Mouse (Mus musculus) MEL (cell line): ENCODE data around the gene Frk. TPM values are rescaled to one million over a fixed set of nuclear protein-coding genes. Genes with fewer than 3 reads are reported as not detected.
A peak's percentile ranks its signal among the peaks of the same experiment; 100 is the strongest.

Source experiments
- DNase-seq: peaks from one replicate; pipeline ENCODE4 v3.0.0; 2011; ENCODE audit warnings: low read depth, low spot score
- H3K27ac ChIP-seq: 2 replicates; pipeline ENCODE4 v1.5.1; 2012; ENCODE audit warnings: low read depth, mild to moderate bottlenecking, control low read depth, low read length, moderate library complexity; ENCODE audit not compliant: control insufficient read depth
- H3K27me3 ChIP-seq, 2 experiments: fragments of 150-350 bp in 1 of 2; sonication (generic) in 1 of 2; 2 replicates each; pipeline ENCODE4 v1.6.1; 2012; ENCODE audit warnings: low read length in 2 of 2, mild to moderate bottlenecking in 2 of 2, improper control_type of control experiment in 1 of 2, moderate library complexity in 1 of 2; ENCODE audit not compliant: insufficient read depth in 2 of 2, control insufficient read depth in 1 of 2
- H3K36me3 ChIP-seq, 2 experiments: 2 replicates each; pipeline ENCODE4 v1.6.1; 2012 to 2014; ENCODE audit warnings: low read length in 2 of 2, improper control_type of control experiment in 1 of 2, inconsistent platforms in 1 of 2, mild to moderate bottlenecking in 1 of 2; ENCODE audit not compliant: insufficient read depth in 2 of 2, control insufficient read depth in 1 of 2
- H3K4me1 ChIP-seq, 2 experiments: fragments of 150-350 bp in 1 of 2; sonication (generic) in 1 of 2; 2 replicates each; pipeline ENCODE4 v1.6.1; 2012; ENCODE audit warnings: low read length in 2 of 2, improper control_type of control experiment in 1 of 2, mild to moderate bottlenecking in 1 of 2; ENCODE audit not compliant: insufficient read depth in 2 of 2, control insufficient read depth in 1 of 2
- H3K4me3 ChIP-seq, 2 experiments: fragments of 150-350 bp in 1 of 2; sonication (generic) in 1 of 2; 2 replicates each; pipeline ENCODE4 v1.5.1; 2012; ENCODE audit warnings: low read depth in 2 of 2, low read length in 2 of 2, mild to moderate bottlenecking in 2 of 2, moderate library complexity in 2 of 2, control low read depth in 1 of 2, improper control_type of control experiment in 1 of 2; ENCODE audit not compliant: control insufficient read depth in 1 of 2, insufficient read depth in 1 of 2
- H3K79me2 ChIP-seq: 2 replicates; pipeline ENCODE4 v1.6.1; 2012; ENCODE audit warnings: mild to moderate bottlenecking, low read length, moderate library complexity; ENCODE audit not compliant: control insufficient read depth, poor library complexity, insufficient read depth
- H3K9ac ChIP-seq: 2 replicates; pipeline ENCODE4 v1.6.1; 2012; ENCODE audit warnings: low read depth, mild to moderate bottlenecking, control low read depth, low read length, moderate library complexity; ENCODE audit not compliant: control insufficient read depth, poor library complexity, severe bottlenecking
- H3K9me3 ChIP-seq: fragments of 150-350 bp; sonication (generic); replicated peaks from 2 replicates; pipeline ENCODE4 v1.6.1; 2012; ENCODE audit warnings: mild to moderate bottlenecking, low read length, improper control_type of control experiment, moderate library complexity; ENCODE audit not compliant: insufficient read depth
- BHLHE40 ChIP-seq: IDR thresholded peaks from 2 replicates; pipeline ENCODE4 v1.6.1; 2012; ENCODE audit warnings: low read depth, mild to moderate bottlenecking, inconsistent platforms, low read length, improper control_type of control experiment, borderline replicate concordance
- CHD2 ChIP-seq: IDR thresholded peaks from 2 replicates; pipeline ENCODE4 v1.6.1; 2011; ENCODE audit warnings: low read length, improper control_type of control experiment
- CTCF ChIP-seq, 3 experiments: IDR thresholded peaks in 2 of 3; conservative IDR thresholded peaks in 1 of 3; 2 replicates each; pipeline ENCODE4 v1.5.1; 2011 to 2012; ENCODE audit warnings: low read length in 3 of 3, low read depth in 2 of 3, mild to moderate bottlenecking in 2 of 3, improper control_type of control experiment in 1 of 3, inconsistent platforms in 1 of 3, mixed read lengths in 1 of 3, moderate library complexity in 1 of 3; ENCODE audit not compliant: control insufficient read depth in 1 of 3, insufficient read depth in 1 of 3, poor library complexity in 1 of 3, severe bottlenecking in 1 of 3
- E2F4 ChIP-seq: IDR thresholded peaks from 2 replicates; pipeline ENCODE4 v1.6.1; 2011; ENCODE audit warnings: low read depth, low read length, improper control_type of control experiment, borderline replicate concordance
- EP300 ChIP-seq, 2 experiments: IDR thresholded peaks; 2 replicates each; pipeline ENCODE4 v1.6.1; 2011; ENCODE audit warnings: improper control_type of control experiment in 2 of 2, low read length in 2 of 2, low read depth in 1 of 2, mild to moderate bottlenecking in 1 of 2
- ETS1 ChIP-seq: IDR thresholded peaks from 2 replicates; pipeline ENCODE4 v1.6.1; 2012; ENCODE audit warnings: low read depth, mild to moderate bottlenecking, inconsistent platforms, low read length, improper control_type of control experiment, moderate library complexity
- GABPA ChIP-seq: IDR thresholded peaks from 2 replicates; pipeline ENCODE4 v1.6.1; 2012; ENCODE audit warnings: low read depth, mild to moderate bottlenecking, inconsistent platforms, low read length, improper control_type of control experiment, moderate library complexity
- GATA1 ChIP-seq: IDR thresholded peaks from 2 replicates; pipeline ENCODE4 v1.6.1; 2011; ENCODE audit warnings: low read depth, low read length, improper control_type of control experiment
- HCFC1 ChIP-seq: IDR thresholded peaks from 2 replicates; pipeline ENCODE4 v1.6.1; 2012; ENCODE audit warnings: low read depth, mild to moderate bottlenecking, inconsistent platforms, low read length, improper control_type of control experiment, moderate library complexity
- KAT2A ChIP-seq: conservative IDR thresholded peaks from 2 replicates; pipeline ENCODE4 v1.6.1; 2012; ENCODE audit warnings: low read depth, low read length, improper control_type of control experiment, inconsistent platforms
- MAFK ChIP-seq: IDR thresholded peaks from 2 replicates; pipeline ENCODE4 v1.6.1; 2011; ENCODE audit warnings: low read depth, mild to moderate bottlenecking, low read length, improper control_type of control experiment, borderline replicate concordance
- MEF2A ChIP-seq: IDR thresholded peaks from 2 replicates; pipeline ENCODE4 v1.6.1; 2014; ENCODE audit warnings: low read depth, mild to moderate bottlenecking, inconsistent platforms, low read length, improper control_type of control experiment; ENCODE audit not compliant: poor library complexity, insufficient replicate concordance, severe bottlenecking; ENCODE audit errors: extremely low read depth
- MYB ChIP-seq: IDR thresholded peaks from 2 replicates; pipeline ENCODE4 v1.6.1; 2011; ENCODE audit warnings: mild to moderate bottlenecking, low read depth, low read length, improper control_type of control experiment
- MYC ChIP-seq: IDR thresholded peaks from 2 replicates; pipeline ENCODE4 v1.6.1; 2011; ENCODE audit warnings: low read depth, mild to moderate bottlenecking, low read length, improper control_type of control experiment, moderate library complexity
- NRF1 ChIP-seq: IDR thresholded peaks from 2 replicates; pipeline ENCODE4 v1.6.1; 2014; ENCODE audit warnings: low read depth, mild to moderate bottlenecking, inconsistent platforms, low read length, improper control_type of control experiment, moderate library complexity; ENCODE audit not compliant: poor library complexity, insufficient read depth, severe bottlenecking
- POLR2AphosphoS2 ChIP-seq: IDR thresholded peaks from 2 replicates; pipeline ENCODE4 v1.6.1; 2011; ENCODE audit warnings: low read length, improper control_type of control experiment
- POLR2AphosphoS5 ChIP-seq: IDR thresholded peaks from 2 replicates; pipeline ENCODE4 v1.6.1; 2012; ENCODE audit warnings: low read depth, borderline replicate concordance, mild to moderate bottlenecking, inconsistent platforms, low read length, moderate library complexity, mixed read lengths
- RAD21 ChIP-seq: IDR thresholded peaks from 2 replicates; pipeline ENCODE4 v1.6.1; 2011; ENCODE audit warnings: mild to moderate bottlenecking, low read depth, low read length, improper control_type of control experiment
- RCOR1 ChIP-seq: IDR thresholded peaks from 2 replicates; pipeline ENCODE4 v1.6.1; 2012; ENCODE audit warnings: low read depth, mild to moderate bottlenecking, inconsistent platforms, low read length, improper control_type of control experiment
- SIN3A ChIP-seq: IDR thresholded peaks from 2 replicates; pipeline ENCODE4 v1.6.1; 2012; ENCODE audit warnings: low read length, improper control_type of control experiment, inconsistent platforms
- SMC3 ChIP-seq: IDR thresholded peaks from 2 replicates; pipeline ENCODE4 v1.6.1; 2011; ENCODE audit warnings: low read depth, low read length, improper control_type of control experiment
- TAL1 ChIP-seq: IDR thresholded peaks from 2 replicates; pipeline ENCODE4 v1.6.1; 2012; ENCODE audit warnings: mild to moderate bottlenecking, inconsistent platforms, low read length, moderate library complexity, mixed read lengths
- TBP ChIP-seq: IDR thresholded peaks from 2 replicates; pipeline ENCODE4 v1.8.0; 2011; ENCODE audit warnings: low read depth, low read length, improper control_type of control experiment
- TCF12 ChIP-seq: IDR thresholded peaks from 2 replicates; pipeline ENCODE4 v1.6.1; 2014; ENCODE audit warnings: low read depth, mild to moderate bottlenecking, inconsistent platforms, low read length, improper control_type of control experiment, moderate library complexity
- ZC3H11A ChIP-seq: IDR thresholded peaks from 2 replicates; pipeline ENCODE4 v1.6.1; 2012; ENCODE audit warnings: low read depth, mild to moderate bottlenecking, inconsistent platforms, low read length, improper control_type of control experiment
- ZKSCAN1 ChIP-seq: IDR thresholded peaks from 2 replicates; pipeline ENCODE4 v1.6.1; 2012; ENCODE audit warnings: low read depth, mild to moderate bottlenecking, inconsistent platforms, low read length, improper control_type of control experiment, moderate library complexity
- ZMIZ1 ChIP-seq: IDR thresholded peaks from 2 replicates; pipeline ENCODE4 v1.6.1; 2012; ENCODE audit warnings: low read depth, mild to moderate bottlenecking, inconsistent platforms, low read length, improper control_type of control experiment, moderate library complexity
- polyA plus RNA-seq, 2 experiments: library from polyadenylated mRNA; stranded (reverse) in 1 of 2; unstranded in 1 of 2; fragments of >175 nt in 1 of 2; fragments of >200 nt in 1 of 2; gene quantifications; 2 replicates each; pipeline versions ENCODE4 v1.2.1 to v1.2.4; 2012; ENCODE audit warnings: low replicate concordance in 2 of 2, low read depth in 1 of 2; ENCODE audit not compliant: insufficient read length in 2 of 2, insufficient read depth in 1 of 2, missing spikeins in 1 of 2
- total RNA-seq: library from RNA; depleted of rRNA; stranded (reverse); fragments of 300-350 nt; gene quantifications from 2 replicates; pipeline ENCODE4 v1.2.3, GENCODE M21; 2012

The Frk gene
- total and polyA plus RNA-seq, 3 experiments: not detected

DNA sequence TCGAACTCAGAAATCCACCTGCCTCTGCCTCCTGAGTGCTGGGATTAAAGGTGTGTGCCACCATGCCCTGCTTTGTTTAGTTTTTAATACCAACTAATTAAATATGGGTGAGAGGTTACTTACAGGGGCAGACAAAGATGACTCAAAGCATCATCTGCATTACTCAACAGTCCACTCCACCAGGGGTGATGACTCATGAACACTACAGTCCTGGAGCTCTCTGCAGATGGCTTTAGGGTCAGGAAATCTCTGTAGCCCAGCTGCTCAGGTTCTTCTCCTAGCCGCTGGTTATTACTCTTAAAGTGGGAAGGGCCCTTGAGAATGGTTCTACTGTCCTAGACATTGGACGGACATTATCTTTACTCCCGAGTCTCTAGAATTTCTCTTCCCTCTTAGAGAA is 18.9 kb upstream of the Frk start:
- Histone ChIP-seq H3K4me3 (no peak overlapping the region), H3K36me3 (no peaks in the 10 kb centered on the region), H3K9ac (no peak overlapping the region), H3K9me3 (no peaks in the 10 kb centered on the region), H3K27ac (no peak overlapping the region), H3K4me1 (0 out of 4 replicates have a peak, but pooled peaks cover 0 to 2% of the 10 kb centered on the region in 2 experiments), H3K27me3 (no peaks in the 10 kb centered on the region), H3K79me2 (no peaks in the 10 kb centered on the region)
- DNase-seq: no peak
- TF ChIP-seq MYC (no peak), HCFC1 (no peak), MAFK (no peak), SMC3 (no peak), KAT2A (no peak), TBP (no peak), TAL1 (no peak), RCOR1 (no peak)

DNA sequence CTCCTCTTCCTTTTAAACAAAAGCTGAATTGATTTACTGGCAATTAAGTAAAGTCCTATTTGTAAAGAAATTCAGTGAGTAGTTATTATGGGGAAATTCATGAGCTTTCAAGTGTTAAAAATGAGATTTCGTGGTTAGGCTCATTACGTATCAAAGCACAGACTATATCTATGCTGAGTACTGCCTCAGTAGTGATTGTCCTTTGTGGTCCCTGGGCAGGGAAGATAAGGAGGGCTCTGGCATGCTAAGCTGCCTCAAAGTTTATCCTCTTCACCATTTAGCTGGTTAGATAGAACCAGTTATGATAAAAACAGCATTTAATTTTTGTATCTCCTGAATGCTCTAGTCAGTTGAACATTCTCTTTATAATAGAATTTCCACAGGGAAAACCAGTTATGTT is 14.2 kb upstream of the Frk start:
- H3K9me3 ChIP-seq: no peaks in the 10 kb centered on the region
- no peak overlapping the region for H3K9ac ChIP-seq
- H3K27me3 ChIP-seq: no peaks in the 10 kb centered on the region; a peak in 1 of 4 replicates
- DNase-seq: peak; percentile 65
- H3K4me1 ChIP-seq: 0 out of 4 replicates have a peak, but pooled peaks cover 0 to 2% of the 10 kb centered on the region in 2 experiments
- TF ChIP-seq GABPA (no peak), MAFK (peak; percentile 59; the same call in 1 of the 2 replicates), ZC3H11A (no peak), CTCF (IDR thresholded peaks at IDR 0.05 in 2 of 3, conservative IDR thresholded peaks at IDR 0.05 in 1 of 3; ENCODE audit: control insufficient read depth in 1 of 3, insufficient read depth in 1 of 3, low read depth in 2 of 3, low read length in 3 of 3, poor library complexity in 1 of 3, severe bottlenecking in 1 of 3) (no peak), EP300 (IDR thresholded peaks at IDR 0.05; ENCODE audit: low read depth in 1 of 2, low read length in 2 of 2) (peak; percentile 80 to 86), E2F4 (no peak), BHLHE40 (no peak), POLR2AphosphoS5 (no peak), TAL1 (peak; percentile 62), ZKSCAN1 (no peak), MYB (no peak), GATA1 (peak; percentile 88), CHD2 (no peak), RCOR1 (peak; percentile 98), ETS1 (peak; percentile 31; the same call in 1 of the 2 replicates), MEF2A (0 out of 2 replicates have a peak, but pooled peaks have one; percentile 18), POLR2AphosphoS2 (no peak), ZMIZ1 (no peak), RAD21 (no peak), NRF1 (no peak), TCF12 (peak; percentile 89), SIN3A (no peak)
- H3K79me2 ChIP-seq: no peaks in the 10 kb centered on the region
- peaks cover 0 to 3% of the 10 kb centered on the region in 2 experiments; a peak in 1 of 4 replicates for H3K36me3 ChIP-seq
- no peak overlapping the region for H3K4me3 ChIP-seq
- H3K27ac ChIP-seq: no peak overlapping the region
